Mouse (Mus musculus) B cell, adult (primary cell): Measurements from ENCODE around the gene Serpina3n. TPM values are rescaled to one million over a fixed set of nuclear protein-coding genes. Genes with fewer than 3 reads are reported as not detected.

Source experiments
- total RNA-seq: library from RNA; stranded (reverse); gene quantifications from 4 replicates; pipeline ENCODE4 v1.2.4, GENCODE M21; 2023; ENCODE audit not compliant: inconsistent age

Serpina3n gene
- total RNA-seq = 0.26 TPM in 1 of 4 replicates, not detected in the others

GRCm38 (mm10) chr12:104406454-104406885 lies at the start of gene Serpina3n:
Serpina3n (plus strand) TSS chr12:104406729.

Other genes with a start within 250 kb of the Serpina3n start
- gene Serpina3f, start 192.2 kb upstream of the Serpina3n start, total RNA-seq = 5.7 to 6.5 TPM (median 6.3 TPM) in 4 replicates
- gene Serpina3g, start 170.5 kb upstream of the Serpina3n start, total RNA-seq = 90.4 to 97.7 TPM (median 94.9 TPM) in 4 replicates
- gene Serpina3i, start 143.6 kb upstream of the Serpina3n start, total RNA-seq = 0.87 to 2.8 TPM (median 2.1 TPM) in 4 replicates
- gene Serpina3j, start 92.2 kb upstream of the Serpina3n start, total RNA-seq = not detected in 4 replicates
- gene Serpina3k, start 68.2 kb upstream of the Serpina3n start, total RNA-seq = not detected in 4 replicates
- gene Serpina3m, start 68.2 kb upstream of the Serpina3n start, total RNA-seq = not detected in 4 replicates
- not detected in 4 replicates for gene Gsc, start 66.6 kb downstream of the Serpina3n start, total RNA-seq